Mouse (Mus musculus) adrenal gland, postnatal 4 days (tissue): ENCODE data around the gene Gnaz. TPM values are rescaled to one million over a fixed set of nuclear protein-coding genes. Genes with fewer than 3 reads are reported as not detected.

ENCODE experiments used
- DNase-seq, 2 experiments: peaks; one replicate each; pipeline ENCODE4 v3.0.0; 2021 to 2022; ENCODE audit warnings: low spot score in 2 of 2, mixed read lengths in 2 of 2
- long read RNA-seq, 2 experiments: library from polyadenylated mRNA; stranded (forward); transcript quantifications; one replicate each; pipeline ENCODE4 v2.0.0; 2021
- total RNA-seq, 2 experiments: library from RNA; stranded (reverse); gene quantifications; 2 replicates each; pipeline ENCODE4 v1.2.3; 2021

Gnaz gene
- total RNA-seq = 10 to 100 TPM in 1 of 2 experiments, 1 to 10 TPM in 1; 7.2 to 10.8 TPM
- long read RNA-seq, experiment 1, partial matches to known transcripts = 0 of 9 reads
- long read RNA-seq, experiment 1, other reads (novel, unspliced or antisense) = 4 of 9 reads
- long read RNA-seq, experiment 2, transcript Gnaz-202 (2 exons, 3,331 nt) = minor isoform, 5 of 24 reads
- long read RNA-seq, experiment 2, transcript Gnaz-201 (4 exons, 3,519 nt) = major isoform, 10 of 24 reads
- long read RNA-seq, experiment 2, partial matches to known transcripts = 0 of 24 reads
- long read RNA-seq, experiment 2, other reads (novel, unspliced or antisense) = 9 of 24 reads

DNA sequence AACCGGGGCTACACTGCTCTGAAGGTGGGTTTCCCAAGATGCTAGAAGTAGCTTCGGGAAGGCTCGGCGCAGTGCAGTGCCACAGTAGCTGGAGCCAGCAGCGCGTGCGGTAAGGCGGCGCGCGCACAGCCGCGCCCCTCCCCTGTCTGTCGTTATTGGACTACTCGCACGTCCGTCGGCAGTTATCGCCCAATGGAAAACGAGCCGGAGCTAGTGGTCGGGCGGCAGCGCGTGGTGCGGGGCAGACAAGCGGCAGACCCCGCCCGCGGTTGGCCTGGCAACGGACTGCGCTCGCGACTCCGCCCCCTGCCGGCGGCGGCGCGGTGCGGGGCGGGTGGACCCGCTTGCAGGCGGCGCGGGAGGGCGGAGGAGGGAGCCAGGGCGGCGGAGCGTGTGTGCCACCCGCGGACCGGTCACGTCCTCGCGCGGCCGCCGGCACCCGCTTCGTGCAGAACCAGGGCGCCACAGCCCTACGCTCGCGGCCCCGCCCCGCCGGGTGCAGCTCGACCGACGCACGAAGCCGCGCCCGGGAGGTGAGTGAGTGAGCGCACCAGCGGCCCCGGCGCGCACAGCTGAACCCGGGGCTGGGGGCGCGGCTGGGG is at the start of gene Gnaz:
Gnaz (plus strand) TSS at position 328 of the 602 bp plus-strand sequence.
- DNase-seq = peak; percentile 90 to 93

DNA sequence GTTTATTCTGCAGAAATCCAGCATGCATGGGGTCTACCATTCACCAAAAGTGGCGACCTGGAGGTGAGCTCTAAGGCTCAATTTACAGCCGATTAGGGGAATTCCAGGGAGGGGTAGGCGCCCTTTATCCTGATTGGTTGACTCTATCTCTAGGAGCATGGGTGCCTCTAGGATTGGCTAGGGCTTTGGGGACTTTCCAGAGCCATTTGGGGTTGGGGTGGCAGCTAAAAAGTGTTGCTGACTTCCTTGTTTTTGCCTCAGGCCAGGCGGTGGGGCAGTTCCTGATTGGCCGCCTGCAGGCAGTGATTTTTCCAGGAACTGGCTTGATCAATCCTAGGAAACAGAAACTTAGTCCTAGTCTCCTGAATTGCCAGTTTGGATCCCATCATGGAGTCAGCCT is 47.7 kb upstream of the Gnaz start:
- no peak for DNase-seq

DNA sequence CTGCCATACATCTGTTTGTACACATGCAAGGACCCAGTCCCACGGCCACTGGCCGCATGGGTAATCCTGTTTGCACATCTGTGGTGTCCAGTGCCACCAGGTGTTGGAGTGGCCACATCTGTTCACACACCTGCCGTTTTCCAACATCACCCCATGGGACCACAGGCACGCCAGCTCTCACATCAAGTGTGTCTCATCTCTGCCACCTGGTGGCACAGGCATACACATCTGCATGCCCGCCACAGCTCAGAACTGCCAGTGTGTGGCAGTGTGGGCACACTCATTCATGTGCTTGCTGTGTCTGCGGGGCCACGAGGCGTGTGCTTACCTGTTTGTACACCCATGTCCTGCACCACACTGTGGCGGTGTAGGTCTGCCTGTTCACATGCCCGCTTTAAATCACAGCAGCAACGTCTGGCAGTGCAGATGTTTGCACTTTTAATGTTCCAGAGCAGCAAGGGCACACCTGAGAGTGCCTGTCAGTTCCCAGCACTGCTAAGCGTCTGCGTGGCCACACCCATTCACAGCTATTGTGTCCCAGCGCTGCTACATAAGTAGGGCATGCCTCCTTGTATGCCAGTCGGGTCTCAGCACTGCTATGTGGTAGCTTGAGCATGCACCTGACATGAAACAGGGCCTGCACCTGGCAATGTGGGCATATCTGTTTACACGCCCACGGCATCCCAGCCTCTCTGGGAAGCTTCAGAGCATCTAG is 46.0 kb upstream of the Gnaz start:
- no peak for DNase-seq

DNA sequence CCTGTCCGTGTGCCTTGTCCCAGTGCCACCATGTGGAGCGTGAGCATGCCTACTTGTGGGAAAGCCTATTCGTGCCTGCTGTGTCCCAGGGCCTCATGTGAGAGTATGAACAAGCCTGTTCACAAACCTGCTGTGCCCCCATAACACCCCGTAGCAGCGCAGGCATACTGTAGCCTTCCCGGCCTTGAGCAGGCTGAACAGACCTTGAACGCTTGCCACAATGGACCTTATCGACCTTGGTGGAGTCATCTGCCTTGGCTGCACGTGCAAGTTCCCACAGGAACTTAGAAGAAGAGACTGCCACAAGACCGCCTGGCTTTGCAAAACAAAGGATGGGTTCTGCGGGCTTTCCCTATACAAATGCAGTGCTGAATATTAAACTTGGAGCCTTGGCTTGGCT is 45.4 kb upstream of the Gnaz start:
- no peak for DNase-seq

DNA sequence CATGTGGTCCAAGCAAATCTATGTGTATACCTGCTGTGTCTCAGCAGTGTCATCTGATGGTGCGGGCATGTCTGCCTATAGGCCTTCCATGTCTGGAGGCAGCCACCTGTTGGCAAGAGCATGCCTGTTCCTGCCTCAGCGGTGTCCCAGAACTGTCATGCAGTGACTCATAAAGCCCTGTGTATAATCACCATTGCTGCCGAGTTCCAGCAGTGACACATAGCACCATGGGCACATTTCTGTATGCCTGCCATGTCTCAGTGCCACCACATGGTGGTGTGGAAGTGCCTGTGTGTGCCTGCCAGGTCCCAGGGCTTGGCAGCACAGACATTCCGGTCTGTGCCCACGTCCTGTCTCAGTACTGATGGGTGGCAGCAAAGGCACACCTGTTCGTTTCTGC is 44.2 kb upstream of the Gnaz start:
- no peak for DNase-seq

DNA sequence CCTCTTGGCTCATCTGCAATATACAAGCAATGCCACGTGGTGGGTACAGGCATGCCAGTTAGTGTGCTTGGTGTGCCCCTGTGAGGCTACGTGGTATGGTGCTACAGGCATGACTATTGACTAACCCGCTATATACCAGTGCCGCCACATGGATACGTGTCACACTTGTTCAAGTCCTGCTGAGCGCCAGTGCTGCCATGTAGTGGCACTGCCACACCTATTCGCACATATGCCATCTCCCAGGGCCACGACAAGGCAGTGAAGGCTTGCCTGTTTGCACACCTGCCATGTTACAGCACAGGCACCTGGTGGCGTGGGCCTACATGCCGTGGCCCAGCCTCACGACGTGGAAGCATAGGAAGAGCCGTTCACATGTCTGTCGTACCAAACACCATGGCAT is 42.7 kb upstream of the Gnaz start:
- DNase-seq = no peak

DNA sequence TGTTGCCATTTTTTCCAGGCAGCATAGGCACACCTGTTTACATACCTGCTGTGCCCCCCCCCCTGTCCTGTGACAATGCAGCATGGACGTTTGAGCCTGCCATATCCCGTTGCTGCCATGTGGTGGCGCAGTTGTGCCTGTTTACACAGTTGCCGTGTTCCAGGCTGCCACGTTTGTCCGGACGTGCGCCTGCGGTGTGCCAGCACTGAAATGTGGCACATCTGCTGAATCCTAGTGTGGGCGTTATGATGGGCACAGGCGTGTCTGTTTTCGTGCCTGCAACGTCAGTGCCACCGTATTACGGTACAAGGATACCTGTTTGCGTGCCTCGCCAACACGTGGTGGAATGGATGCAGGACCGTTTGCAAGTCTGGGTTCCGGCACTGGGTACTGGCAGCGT is 41.7 kb upstream of the Gnaz start:
- no peak for DNase-seq

DNA sequence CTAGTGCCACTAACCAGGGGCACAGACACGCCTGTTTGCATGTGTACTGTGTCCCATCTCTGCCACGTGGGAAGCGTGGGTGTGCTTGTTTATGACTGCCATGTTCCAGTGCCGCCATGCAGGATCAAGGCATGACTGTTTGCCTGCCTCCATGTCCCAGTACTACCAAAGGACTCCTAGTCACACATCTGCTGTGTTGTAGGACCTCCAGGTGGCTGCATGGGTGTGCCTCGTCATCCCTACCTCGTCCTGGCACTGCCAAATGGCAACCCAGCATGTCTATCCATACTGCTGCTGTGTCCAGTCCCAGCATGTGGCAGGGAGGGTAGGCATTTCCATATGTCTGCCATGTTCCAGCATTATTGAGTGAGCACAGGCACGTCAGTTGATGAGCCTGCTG is 38.7 kb upstream of the Gnaz start:
- DNase-seq = no peak

DNA sequence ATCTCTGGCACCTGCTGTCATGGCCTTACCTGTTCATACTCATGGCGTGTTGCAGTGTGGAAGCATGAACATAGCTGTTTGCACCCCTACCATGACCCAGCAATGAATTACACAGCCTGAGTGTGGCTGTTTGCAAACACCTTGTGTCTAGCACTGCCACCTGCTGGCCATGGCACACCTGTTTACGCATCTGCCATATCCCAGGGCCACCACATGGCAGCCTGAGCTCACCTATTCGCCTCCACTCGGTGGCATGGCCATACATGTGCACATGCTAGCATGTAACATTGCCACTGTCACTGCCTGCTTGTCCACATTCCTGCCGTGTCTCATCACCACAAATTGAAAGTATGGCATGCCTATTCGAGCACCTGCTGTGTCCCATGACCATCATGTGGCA is 37.4 kb upstream of the Gnaz start:
- no peak for DNase-seq

DNA sequence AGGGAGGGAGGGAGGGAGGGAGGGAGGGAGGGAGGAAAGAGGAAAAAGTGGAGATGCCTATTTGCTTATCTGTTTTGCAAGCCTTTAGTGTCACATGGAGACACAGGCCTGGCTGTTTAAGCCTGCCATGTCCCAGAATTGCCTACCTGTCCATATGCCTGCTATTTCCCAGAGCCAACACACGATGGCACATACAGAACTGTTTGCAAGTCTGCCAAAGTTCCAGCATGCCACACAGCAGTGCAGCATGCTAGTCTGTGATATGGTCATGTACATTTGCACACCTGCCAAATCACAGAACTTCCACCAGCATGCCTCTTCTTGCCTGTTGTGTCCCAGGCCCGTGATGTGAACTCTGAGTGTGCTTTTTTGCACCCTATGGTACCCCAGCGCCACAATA is 36.4 kb upstream of the Gnaz start:
- no peak for DNase-seq

DNA sequence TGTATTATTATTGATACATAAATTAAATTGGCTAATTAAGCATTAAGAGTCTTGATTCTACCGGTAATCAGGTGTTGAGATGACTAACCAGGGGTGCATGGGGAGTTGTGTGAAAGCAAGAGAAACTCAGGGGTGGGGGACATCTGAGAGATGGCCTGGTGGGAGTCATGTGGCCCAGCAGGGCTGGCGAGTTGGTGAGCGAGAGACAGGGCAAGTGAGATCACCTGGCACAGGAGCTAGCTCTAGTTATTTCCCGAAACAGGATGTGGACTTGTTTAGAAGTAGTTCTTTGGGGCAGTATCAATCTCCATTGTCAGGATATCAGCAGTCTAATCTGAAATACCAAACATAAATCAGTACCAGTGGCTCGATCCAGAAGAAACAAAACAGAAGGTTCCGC is 35.3 kb upstream of the Gnaz start:
- no peak for DNase-seq

DNA sequence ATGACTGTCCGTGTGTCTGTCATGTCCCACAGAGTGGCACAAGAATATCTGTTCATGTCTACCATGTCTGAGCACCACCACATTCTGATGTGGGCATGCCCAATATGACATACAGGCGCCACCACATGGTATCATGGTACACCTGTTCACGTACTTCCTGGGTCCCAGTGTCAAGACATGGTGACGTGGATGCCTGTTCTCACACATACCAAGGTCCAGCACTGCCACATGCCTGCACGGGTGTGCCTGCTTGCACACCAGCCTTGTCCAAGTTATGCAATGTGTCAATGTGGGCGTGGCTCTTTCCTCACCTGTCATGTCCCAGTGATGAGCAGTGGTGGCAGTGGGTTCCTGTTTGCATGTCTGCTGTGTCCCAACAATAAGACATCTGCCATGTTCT is 34.5 kb upstream of the Gnaz start:
- no peak for DNase-seq

DNA sequence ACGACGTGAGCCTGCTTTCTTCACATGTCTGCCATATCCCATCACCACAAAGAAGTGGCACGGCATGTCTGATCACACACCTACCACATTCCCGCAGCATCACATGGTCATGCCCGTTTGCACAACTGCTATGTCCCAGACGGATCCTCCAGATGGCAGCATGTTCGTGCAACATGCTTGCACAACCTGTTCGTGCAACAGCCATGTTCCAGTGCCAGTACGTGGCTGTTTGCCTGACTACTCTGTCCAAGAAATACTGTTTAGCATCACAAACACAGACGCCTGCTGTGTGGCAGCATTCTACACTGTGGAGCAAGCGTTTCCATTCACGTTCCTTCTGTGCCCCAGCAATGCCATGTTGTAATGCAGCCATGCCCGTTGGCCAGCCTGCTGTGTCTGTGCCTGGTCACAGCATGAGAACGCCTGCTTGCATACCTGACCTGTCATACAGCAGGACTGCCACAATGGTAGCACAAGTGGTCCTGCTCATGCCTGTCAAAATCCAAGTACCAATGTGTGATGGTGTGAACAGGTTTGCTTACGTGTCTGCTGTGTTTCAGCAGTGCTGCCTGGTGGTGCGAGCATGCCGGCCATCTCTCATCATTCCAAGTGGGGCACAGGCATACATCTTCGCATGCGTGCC is 33.3 kb upstream of the Gnaz start:
- DNase-seq = no peak

DNA sequence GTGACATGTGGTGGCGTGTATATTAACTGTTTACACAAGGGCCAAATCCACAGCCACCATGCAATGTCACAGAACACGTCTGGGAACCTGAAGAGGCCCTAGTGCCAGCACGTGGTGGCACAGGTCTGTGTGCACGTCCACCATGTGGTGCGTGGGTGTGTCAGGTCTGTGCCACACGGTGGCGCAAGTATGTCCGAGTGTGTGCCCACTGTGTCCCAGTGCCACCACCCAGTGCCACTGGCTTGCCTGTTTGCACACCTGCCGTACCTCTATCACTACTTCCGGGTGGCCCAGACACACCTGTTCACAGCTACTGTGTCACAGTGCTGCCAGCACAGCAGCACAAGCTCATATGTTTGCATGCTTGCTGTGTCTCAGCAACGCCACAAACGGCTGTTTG is 32.5 kb upstream of the Gnaz start:
- DNase-seq = no peak

DNA sequence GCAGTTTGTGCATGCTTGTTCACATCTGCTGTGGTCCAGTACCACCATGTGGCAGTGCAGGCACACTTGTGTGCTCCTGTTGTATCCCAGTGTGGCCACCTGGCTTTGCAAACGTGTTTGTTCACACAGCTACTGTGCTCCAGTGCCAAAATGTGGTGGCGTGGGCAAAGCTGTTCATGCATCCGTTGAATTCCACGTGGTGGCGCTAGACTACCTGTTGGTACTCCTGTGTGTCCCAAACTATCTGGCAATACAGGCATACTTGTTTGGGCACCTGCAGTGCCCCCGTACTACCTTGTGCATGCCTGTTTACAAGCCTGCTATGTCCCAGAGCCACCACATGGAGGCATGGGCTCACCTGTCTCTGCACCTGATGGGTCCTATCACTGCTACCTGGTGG is 32.0 kb upstream of the Gnaz start:
- no peak for DNase-seq

DNA sequence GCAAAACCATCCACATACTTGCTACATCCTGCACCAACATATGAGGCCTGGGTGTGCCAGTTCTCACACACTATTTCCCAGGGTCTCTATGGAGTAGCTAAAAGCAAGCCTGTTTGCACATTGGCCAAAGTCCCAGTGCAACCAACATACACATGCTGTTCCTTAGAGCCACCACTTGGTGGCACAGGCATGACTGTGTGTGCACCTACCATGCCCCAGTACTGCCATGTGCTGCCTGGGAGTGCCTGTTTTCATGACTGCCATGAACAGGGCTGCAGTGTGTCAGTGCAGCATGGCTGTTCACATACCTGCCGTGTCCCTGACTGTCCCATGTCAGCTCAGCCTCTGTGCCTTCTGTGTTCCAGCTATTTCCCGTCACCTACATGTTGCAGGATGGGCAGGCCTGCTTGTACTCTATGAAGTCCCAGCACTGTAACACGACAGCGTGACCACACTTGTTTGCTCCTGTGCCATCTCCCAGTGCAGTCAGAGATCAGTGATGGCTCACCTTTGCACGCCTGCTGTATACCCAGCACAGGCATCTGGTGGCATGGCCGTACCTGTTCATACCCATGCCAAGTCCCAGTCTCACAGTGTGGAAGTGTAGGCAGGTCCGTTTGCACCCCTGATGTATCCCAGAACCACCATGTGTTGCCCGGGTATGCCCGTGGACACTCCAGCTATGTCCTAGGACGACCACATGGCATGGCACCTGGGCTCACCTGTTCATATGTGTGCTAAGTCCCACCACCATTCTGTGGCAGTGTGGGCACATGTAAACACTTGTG is 29.8 kb upstream of the Gnaz start:
- DNase-seq = no peak

DNA sequence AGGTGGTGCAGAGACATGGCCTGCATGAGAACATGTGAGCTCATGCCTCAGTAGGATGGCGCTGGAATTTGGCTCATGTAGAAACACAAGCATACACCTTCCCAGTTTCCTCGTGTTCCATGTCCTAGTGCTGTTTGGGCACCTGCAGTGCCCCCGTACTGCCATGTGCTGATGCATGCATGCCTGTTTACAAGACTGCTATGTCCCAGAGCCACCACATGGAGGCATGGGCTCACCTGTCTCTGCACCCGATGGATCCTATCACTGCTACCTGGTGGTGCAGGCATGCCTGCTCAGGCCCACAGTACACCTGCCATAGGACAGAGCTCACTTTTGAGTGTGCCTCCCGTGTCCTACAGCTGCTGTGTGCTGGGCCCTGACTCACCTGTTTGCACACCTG is 28.6 kb upstream of the Gnaz start:
- no peak for DNase-seq

DNA sequence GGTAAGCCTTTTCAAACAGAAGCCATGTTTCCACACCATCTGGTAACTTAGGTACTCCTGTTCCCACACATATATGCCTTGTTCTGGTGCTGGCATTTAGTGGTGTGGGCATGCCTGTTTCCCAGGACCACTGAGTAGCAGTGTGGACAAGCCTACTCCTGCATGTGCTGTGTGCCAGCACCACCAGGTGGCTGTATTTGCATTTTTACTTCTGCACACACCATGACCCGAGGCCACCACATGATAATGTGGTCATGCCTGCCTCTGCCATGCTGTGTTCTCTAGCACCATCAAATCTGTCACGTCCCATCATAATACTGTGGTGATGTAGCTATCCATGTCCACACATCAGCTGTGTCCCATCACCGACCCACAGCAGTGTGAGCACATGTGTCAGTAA is 27.7 kb upstream of the Gnaz start:
- no peak for DNase-seq

DNA sequence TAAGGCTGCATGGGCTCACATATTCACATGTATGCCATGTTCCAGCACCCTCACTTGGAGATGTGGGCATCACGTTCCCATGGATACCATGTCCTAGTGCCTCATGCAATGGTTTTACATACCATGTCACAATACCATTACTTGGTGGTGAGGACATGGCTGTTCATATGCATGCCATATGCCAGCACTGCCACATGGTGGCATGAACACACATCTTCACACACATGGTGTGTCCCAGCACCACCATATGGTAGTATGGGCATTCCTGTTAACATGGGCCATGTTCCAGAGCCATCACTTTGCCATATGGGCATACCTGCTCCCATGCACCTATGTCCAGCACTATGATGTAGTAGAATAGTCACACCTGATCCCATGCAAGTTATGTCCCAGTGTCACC is 26.2 kb upstream of the Gnaz start:
- DNase-seq = no peak

DNA sequence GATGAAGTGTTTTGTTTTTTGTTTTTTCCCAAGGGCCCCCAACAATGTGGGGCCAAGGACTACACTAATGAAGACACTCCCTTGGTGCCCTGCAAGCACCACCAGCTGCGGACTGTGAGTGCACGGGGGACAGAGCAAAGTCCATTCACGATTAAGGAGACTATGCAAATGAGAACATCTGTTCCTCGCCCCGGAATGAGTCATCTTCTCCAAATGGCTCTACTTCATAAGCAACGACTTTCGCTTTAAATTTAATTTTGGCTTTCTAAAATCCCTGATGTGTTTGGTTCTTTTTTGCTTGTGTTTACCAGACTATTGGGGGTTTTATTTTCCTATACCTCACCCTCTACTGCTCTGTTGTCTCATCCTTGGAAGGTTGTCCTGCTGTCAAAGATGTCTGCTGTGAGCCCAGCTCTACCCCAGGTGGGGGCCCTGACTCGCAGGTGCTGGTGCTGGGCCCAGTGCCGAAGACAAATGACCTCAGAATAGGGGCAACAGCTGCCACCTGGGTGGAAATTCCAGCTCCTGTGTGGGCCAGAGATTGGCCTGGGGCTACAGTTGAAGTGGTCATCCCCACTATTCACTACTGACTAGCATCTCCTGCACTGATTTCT is 14.0 kb upstream of the Gnaz start:
- DNase-seq = no peak

DNA sequence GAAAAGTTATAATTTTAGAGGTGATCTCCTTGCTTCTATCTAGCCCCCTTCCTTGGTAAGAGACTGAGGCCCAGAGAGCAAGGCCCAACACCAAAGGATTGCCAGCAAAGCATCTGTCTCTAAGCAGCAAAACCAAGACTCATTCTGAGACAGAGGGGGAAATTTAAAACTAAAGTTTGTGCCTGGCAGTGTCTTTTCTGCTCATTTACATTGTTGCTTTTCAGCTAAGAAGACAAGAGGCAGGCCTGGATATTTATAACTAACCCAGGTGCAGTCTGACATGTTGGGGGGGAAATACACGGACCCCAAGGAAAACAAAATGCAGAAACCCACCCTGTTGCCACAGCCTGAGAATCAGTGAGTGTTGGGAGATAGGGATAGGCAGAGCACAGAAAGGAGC is 2.6 kb upstream of the Gnaz start:
- no peak for DNase-seq
